Mouse (Mus musculus) embryo, embryonic 11.5 days (tissue): ENCODE data around the gene Usp34.
"Not testable (repeated sequence)": the region's sequence is repeated elsewhere in the genome, so short reads cannot be mapped to it uniquely, and the experiment has no call there.

Experiments
- DNase-seq: peaks from one replicate; pipeline ENCODE4 v3.0.0-alpha.2; 2012; ENCODE audit warnings: low read depth, low spot score

Usp34 gene

GRCm38 (mm10) chr11:23306764-23307565, at the start of gene Usp34:
TSS of gene Usp34 (plus strand) at chr11:23306895.
- DNase-seq: peak; percentile 44

GRCm38 (mm10) chr11:23259073-23259472, 47.6 kb upstream of the Usp34 start:
- no peak for DNase-seq

DNA sequence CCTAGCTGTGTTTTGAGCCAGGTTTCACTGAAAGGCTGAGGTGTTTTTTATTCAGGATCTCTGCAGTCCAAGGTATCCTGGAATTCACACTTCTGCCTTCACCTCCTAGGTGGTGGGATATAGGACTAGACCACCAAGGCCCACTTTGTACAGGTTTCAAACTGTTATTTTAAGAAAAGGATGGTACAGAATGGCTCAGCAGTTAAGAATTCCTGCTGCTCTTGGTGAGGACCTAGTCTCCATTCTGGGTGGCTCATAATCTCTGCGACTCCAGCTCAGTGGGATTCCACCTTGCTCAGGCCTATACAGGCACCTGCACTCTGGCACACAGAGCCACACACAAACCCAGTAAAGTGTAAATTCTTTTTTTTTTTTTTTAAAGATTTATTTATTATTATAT, 47.2 kb upstream of the Usp34 start:
- DNase-seq: no peak

GRCm38 (mm10) chr11:23260186-23260585, 46.5 kb upstream of the Usp34 start:
- DNase-seq: no peak

DNA sequence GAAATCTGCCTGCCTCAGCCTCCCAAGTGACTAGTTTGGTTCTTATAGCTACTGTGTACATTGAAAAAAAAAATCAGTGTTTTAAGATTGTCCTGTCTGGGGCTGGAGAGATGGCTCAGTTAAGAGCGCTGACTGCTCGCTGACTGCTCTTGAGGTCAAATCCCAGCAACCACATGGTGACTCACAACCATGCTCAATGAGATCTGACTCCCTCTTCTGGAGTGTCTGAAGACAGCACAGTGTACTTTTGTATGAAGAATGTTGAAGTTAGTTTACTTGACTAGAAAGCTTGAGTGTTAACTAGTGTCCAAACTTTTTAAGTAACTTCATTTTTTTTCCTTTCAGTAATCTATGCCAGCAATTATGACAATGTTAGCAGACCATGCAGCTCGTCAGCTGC, 45.2 kb upstream of the Usp34 start:
- DNase-seq: no peak

DNA sequence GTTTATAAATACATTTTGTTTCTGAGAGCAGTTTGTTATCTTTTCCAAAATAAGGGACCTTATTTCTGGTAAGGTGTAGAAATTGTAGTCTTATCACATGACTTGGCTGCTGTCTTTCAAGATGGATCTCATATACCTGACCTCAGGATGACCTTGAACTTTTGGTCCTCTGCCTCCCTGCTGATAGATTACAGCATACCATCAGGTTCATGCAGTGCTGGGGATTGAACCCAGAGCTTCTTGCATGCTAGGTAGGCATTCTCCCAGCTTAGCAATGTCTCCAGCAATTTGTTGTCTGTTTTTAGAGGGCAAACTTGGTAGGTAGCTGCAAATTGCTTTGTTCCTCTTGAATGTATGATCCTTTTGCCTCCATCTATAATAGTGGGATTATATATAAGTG, 41.7 kb upstream of the Usp34 start:
- DNase-seq: no peak

- DNase-seq: no peak
These were observed 34.6 kb upstream of the Usp34 start for GRCm38 (mm10) chr11:23271770-23272724.

DNA sequence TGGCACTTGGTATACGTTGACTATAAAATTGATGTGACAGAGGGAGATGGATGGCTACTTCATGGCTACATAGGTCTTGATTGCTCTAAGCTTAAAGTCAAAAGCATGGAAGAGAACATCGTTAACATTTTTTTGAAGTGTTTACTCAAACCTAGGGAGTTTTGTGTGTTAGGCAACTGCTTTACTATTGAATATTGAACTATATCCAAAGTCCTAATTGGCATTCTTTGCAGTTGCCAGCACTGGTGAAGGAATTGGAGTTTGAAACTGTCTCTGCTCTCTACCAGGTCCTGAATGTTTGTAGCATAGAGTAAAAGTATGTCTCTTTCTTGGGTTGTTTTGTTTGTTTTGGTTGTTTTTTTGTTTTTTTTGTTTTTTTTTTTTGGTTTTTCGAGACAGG, 30.9 kb upstream of the Usp34 start:
- no peak for DNase-seq

GRCm38 (mm10) chr11:23284469-23284868, 22.2 kb upstream of the Usp34 start:
- DNase-seq: no peak

DNA sequence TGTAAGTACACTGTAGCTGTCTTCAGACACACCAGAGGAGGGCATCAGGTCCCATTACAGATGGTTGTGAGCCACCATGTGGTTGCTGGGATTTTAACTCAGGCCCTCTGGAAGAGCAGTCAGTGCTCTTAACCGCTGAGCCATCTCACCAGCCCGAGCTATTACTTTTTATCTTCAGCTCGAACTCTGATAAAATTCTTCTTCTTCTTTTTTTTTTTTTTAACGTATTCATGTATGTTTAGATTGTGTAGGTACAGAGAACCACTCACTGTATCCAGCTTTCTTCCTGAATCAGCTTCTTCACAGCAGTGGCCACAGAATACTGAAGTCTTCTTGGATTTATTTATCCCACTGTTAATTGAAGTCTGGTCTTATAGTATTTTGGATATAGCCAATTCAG, 17.8 kb upstream of the Usp34 start:
- not testable (repeated sequence) for DNase-seq

GRCm38 (mm10) chr11:23297379-23297778, 9.3 kb upstream of the Usp34 start:
- DNase-seq: no peak

DNA sequence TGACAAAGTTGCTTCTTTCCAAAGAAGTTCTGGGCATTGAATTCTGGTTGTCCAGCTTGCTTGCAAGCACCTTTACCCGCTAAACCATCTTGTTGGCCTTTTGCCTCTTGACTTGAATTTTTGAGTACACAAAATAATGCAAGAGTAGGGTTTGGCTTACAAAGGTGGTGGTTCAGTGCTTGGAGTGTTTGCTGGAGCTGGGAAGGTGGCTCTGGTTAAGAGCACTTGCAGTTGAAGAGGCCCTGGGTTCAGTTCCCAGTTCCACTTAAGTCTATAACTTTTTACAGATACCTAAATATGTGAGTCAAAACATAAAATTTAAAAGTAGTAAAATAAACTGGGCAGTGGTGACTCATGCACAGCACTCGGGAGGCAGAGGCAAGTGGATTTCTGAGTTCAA, 8.4 kb upstream of the Usp34 start:
- DNase-seq: no peak

DNA sequence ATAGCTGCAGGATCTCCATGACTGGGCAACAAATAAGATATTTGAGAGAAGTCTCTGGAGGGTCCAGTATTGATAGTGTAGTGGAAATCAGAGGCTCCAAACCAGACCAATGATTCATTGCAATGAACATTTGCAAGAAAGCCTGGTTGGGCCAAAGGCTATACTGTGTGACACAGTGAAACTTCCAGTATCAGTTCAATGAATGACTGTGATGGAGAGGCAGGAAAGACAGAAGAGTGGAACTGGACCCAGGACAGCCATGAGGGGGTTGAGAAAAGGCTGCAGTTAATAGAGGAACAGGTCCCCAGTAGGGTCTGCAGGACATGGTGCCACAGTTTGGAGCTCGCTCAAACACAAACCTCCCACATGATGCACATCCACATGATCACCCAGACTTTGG, 6.8 kb upstream of the Usp34 start:
- DNase-seq: no peak

- DNase-seq: no peak
These were observed 3.6 kb upstream of the Usp34 start for GRCm38 (mm10) chr11:23303126-23303525.

GRCm38 (mm10) chr11:23305101-23305672, 1.5 kb upstream of the Usp34 start:
- not testable (repeated sequence) for DNase-seq

DNA sequence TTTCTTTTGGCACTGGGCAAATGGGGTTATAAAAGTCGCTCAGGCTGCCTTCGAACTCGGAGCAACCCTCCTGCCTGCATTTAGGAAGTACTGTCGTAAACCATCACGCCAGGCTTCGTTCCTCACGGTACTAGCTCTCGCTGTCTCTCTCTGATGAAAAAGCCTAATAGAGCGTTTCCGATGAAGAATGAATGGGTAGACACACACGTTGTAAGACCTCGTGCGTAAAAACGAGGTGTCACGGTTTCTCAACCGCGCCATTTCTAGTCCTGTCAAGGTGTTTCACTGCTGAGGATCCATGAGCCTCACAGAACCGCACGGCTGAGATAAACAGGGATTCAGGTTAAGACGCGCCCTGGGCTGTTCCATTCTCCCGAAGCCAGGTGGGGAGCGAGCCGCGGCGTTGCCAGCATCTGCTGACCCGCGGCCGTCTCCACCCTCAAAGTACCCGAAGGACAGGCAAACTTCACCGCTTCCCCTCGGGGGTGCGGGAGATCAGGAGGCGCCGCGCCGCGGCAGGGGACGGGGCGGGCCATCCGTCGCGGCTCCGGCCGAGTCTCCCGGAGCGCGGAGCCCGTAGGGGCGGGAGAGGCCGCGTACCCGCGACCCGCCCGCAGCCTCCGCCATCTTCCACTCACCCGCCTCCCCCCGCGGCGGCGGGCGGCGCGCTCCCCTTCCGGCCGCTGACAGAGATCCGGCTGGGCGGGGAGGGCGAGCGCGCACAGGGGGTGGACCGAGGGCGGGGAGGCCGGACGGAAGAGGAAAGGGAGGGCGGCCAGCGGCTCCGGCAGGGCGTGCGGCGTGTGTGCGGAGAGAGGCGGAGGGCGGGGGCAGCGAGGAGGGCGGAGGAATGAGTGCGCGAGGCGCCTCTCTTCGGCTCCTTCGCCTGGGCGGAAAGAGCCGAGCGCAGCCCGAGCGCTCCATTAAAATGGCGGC, 754 bp upstream of the Usp34 start:
- peak; percentile 90 for DNase-seq

DNA sequence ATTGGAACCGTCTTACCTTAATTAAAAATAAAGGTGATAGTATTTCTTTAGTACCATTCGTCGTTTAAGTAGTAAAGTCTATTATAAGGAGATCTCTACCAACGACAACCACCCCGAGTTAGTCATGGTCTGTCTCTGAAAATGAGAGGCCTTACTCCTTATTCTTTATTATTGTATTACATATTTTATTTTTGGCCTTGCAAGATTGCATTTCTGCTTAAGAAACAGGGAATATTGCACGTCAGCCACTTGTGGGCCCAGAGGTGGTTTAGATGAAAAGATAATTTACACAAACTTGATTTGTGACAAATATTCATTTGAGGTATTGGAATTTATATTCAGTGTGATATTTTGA, 848 bp downstream of the Usp34 start:
- DNase-seq: no peak

DNA sequence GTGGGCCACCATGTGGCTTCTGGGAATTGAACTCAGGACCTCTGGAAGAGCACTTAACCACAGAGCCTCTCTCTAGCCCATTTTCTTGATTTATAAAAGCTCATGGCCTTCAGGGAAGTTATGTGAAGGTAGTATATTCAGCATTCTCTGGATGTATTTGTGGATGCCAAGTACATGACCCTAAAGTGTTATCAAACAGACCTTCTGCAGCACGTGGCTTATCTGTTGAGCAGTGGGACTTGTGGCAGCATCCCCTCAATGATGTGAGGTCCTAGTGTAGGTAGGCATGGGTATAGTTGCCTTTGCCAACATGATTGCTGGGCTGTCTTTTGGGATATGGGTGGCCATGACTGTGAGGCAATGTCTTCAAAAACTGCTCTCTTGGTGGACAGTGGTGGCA, 6.8 kb downstream of the Usp34 start:
- DNase-seq: no peak

DNA sequence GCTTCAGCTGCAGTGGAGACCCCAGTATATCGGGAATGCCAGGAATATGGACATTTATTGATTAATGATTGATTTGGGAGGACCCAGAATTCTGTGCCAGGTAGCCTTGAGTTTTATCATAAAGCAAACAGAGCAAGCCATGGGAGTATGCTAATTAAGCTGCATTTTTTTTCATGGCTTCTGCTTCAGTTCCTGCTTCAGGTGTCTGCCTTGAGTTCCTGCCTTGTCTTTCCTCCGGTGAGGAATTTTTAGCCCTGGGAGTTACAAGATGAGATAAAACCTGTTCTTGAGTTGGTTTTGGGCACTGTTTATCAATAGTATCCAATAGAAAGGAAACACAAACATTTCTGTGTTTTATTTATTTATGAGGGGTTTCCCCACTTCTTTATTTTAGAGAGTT, 22.7 kb downstream of the Usp34 start:
- no peak for DNase-seq

GRCm38 (mm10) chr11:23332136-23332535, 25.4 kb downstream of the Usp34 start:
- DNase-seq: no peak

DNA sequence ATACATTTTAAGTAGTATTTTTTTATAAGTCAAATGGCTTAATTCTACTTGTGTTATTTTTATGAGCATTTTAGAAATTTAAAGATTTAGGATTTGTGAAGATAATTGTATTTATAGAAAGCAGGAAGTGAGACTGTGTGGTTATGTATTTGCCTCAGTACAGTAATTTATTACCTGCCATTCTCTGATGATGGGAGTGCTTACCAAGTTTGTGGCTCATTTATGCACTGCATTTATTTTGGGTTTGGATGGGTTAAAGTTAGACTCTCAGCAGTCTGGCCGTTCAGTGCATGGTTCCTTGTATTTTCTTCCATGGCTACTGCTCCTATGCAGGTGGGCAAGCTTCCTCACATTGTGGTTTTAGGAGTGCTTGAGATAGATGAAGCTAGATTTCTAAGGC, 28.5 kb downstream of the Usp34 start:
- no peak for DNase-seq
